Mouse (Mus musculus): ENCODE measurements at regions not wholly inside any gene's neighbourhood (a gene's known extent, or its start where the extent isn't known, plus 50 kb on each side); places are given as distances from the start of the nearest gene placed in this dataset.
A peak's percentile ranks its signal among the peaks of the same experiment; 100 is the strongest.

DNA sequence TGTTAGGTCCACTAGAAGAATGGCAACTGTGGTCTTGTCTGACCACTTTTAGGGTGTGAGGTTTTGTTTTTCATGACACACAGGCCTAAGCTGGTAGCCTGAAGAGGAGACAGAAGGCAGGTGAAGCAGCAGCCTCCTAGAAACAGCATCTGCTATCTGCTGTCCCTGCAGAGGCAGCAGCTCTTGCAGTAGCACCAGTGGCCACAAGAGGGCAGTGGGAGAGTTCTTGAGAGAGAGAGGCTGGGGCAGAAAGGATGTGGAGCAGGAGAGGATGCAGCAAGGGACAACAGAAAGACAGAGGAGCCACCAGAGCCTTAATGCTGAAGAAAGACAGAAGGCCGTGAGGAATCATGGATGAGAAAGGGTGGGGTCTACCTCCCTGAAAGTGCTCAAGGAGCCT lies 88.1 kb upstream of the Usp51 start:
- TF ChIP-seq POLR2A (IDR thresholded peaks at IDR 0.05; ENCODE audit: borderline replicate concordance, extremely low read depth, insufficient read depth, insufficient read length, poor library complexity, severe bottlenecking) (no peak), CTCF (IDR thresholded peaks at IDR 0.05; ENCODE audit: borderline replicate concordance, extremely low read depth, insufficient read depth, insufficient read length) (peak; percentile 86)
- peak; percentile 76 for DNase-seq (ENCODE audit: low read depth)

DNA sequence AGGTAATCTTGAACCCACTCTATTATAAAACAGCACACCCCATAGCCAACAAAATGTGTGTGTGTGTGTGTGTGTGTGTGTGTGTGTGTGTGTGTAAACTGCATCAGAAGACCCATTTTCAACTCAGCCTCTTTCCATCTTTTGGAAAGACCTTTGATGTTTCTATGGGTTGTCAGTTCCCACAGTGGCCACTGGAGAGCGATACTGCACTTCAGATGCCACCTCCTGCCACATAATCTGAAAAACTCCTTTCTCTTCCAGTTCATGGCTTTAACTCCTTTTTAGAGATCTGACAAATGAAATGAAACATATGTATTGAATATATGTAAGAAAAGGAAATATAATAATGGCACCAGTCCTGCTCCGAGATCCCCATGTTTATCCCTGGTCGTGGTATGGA lies 79.3 kb upstream of the Usp51 start:
- TF ChIP-seq CTCF (IDR thresholded peaks at IDR 0.05; ENCODE audit: borderline replicate concordance, extremely low read depth, insufficient read depth, insufficient read length) = peak; percentile 72; the same call in 1 of the 2 replicates
- no peak for TF ChIP-seq POLR2A (IDR thresholded peaks at IDR 0.05; ENCODE audit: borderline replicate concordance, extremely low read depth, insufficient read depth, insufficient read length, poor library complexity, severe bottlenecking)
- peak; percentile 59 for DNase-seq (ENCODE audit: low read depth)

GRCm38 (mm10) chrX:152946201-152946600 lies 60.1 kb upstream of the Usp51 start:
- peak; percentile 61 for DNase-seq (ENCODE audit: low read depth)

More at GRCm38 (mm10) chrX:152946201-152946600, 60.1 kb upstream of the Usp51 start:
- TF ChIP-seq POLR2A (IDR thresholded peaks at IDR 0.05; ENCODE audit: borderline replicate concordance, extremely low read depth, insufficient read depth, insufficient read length, poor library complexity, severe bottlenecking) (no peak), CTCF (IDR thresholded peaks at IDR 0.05; ENCODE audit: borderline replicate concordance, extremely low read depth, insufficient read depth, insufficient read length) (no peak)
